Mouse (Mus musculus): ENCODE measurements around the gene Pcnx2.
A peak's percentile ranks its signal among the peaks of the same experiment; 100 is the strongest.

DNA sequence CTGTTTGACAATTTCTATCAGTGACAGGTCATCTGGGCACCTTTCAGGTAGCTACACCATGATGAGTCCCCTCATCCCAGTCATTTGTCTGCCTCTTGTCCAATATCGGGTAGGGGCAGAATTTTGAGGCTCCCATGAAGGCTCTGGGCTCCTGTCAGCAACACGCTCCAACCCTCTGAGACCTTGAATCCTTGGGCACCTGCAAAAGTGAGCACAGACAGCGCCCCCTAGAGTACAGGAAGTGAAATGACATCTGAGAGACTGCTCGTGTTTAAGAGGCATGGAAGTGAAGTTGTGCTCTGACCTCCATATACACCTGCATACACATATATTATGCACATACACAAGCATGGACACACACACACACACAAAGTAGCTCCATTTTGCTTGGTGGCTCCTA is 179.2 kb downstream of the Pcnx2 start:
- TF ChIP-seq RAD21 (IDR thresholded peaks at IDR 0.05; ENCODE audit: low read depth, low read length): peak; percentile 72
- TF ChIP-seq MXI1 (IDR thresholded peaks at IDR 0.05; ENCODE audit: low read depth, low read length): no peak
- no peak for TF ChIP-seq MAX (IDR thresholded peaks at IDR 0.05; ENCODE audit: low read length)
- peak; percentile 77 to 82 for TF ChIP-seq CTCF (conservative IDR thresholded peaks at IDR 0.05 in 1 of 2, IDR thresholded peaks at IDR 0.05 in 1 of 2; ENCODE audit: low read depth in 2 of 2, low read length in 2 of 2)
